Mouse (Mus musculus) MEL (cell line): ENCODE results near the gene Tmem82. TPM values are rescaled to one million over a fixed set of nuclear protein-coding genes. Genes with fewer than 3 reads are reported as not detected.
A peak's percentile ranks its signal among the peaks of the same experiment; 100 is the strongest.

Experiments used
- DNase-seq: peaks from one replicate; pipeline ENCODE4 v3.0.0; 2011; ENCODE audit warnings: low read depth, low spot score
- H3K27ac ChIP-seq: 2 replicates; pipeline ENCODE4 v1.5.1; 2012; ENCODE audit warnings: low read depth, mild to moderate bottlenecking, control low read depth, low read length, moderate library complexity; ENCODE audit not compliant: control insufficient read depth
- H3K27me3 ChIP-seq, 2 experiments: fragments of 150-350 bp in 1 of 2; sonication (generic) in 1 of 2; 2 replicates each; pipeline ENCODE4 v1.6.1; 2012; ENCODE audit warnings: low read length in 2 of 2, mild to moderate bottlenecking in 2 of 2, improper control_type of control experiment in 1 of 2, moderate library complexity in 1 of 2; ENCODE audit not compliant: insufficient read depth in 2 of 2, control insufficient read depth in 1 of 2
- H3K36me3 ChIP-seq, 2 experiments: 2 replicates each; pipeline ENCODE4 v1.6.1; 2012 to 2014; ENCODE audit warnings: low read length in 2 of 2, improper control_type of control experiment in 1 of 2, inconsistent platforms in 1 of 2, mild to moderate bottlenecking in 1 of 2; ENCODE audit not compliant: insufficient read depth in 2 of 2, control insufficient read depth in 1 of 2
- H3K4me1 ChIP-seq, 2 experiments: fragments of 150-350 bp in 1 of 2; sonication (generic) in 1 of 2; 2 replicates each; pipeline ENCODE4 v1.6.1; 2012; ENCODE audit warnings: low read length in 2 of 2, improper control_type of control experiment in 1 of 2, mild to moderate bottlenecking in 1 of 2; ENCODE audit not compliant: insufficient read depth in 2 of 2, control insufficient read depth in 1 of 2
- H3K4me3 ChIP-seq, 2 experiments: fragments of 150-350 bp in 1 of 2; sonication (generic) in 1 of 2; 2 replicates each; pipeline ENCODE4 v1.5.1; 2012; ENCODE audit warnings: low read depth in 2 of 2, low read length in 2 of 2, mild to moderate bottlenecking in 2 of 2, moderate library complexity in 2 of 2, control low read depth in 1 of 2, improper control_type of control experiment in 1 of 2; ENCODE audit not compliant: control insufficient read depth in 1 of 2, insufficient read depth in 1 of 2
- H3K79me2 ChIP-seq: 2 replicates; pipeline ENCODE4 v1.6.1; 2012; ENCODE audit warnings: mild to moderate bottlenecking, low read length, moderate library complexity; ENCODE audit not compliant: control insufficient read depth, poor library complexity, insufficient read depth
- H3K9ac ChIP-seq: 2 replicates; pipeline ENCODE4 v1.6.1; 2012; ENCODE audit warnings: low read depth, mild to moderate bottlenecking, control low read depth, low read length, moderate library complexity; ENCODE audit not compliant: control insufficient read depth, poor library complexity, severe bottlenecking
- H3K9me3 ChIP-seq: fragments of 150-350 bp; sonication (generic); replicated peaks from 2 replicates; pipeline ENCODE4 v1.6.1; 2012; ENCODE audit warnings: mild to moderate bottlenecking, low read length, improper control_type of control experiment, moderate library complexity; ENCODE audit not compliant: insufficient read depth
- CHD1 ChIP-seq: IDR thresholded peaks from 2 replicates; pipeline ENCODE4 v1.6.1; 2012; ENCODE audit warnings: low read depth, mild to moderate bottlenecking, inconsistent platforms, low read length, improper control_type of control experiment
- CTCF ChIP-seq, 3 experiments: IDR thresholded peaks in 2 of 3; conservative IDR thresholded peaks in 1 of 3; 2 replicates each; pipeline ENCODE4 v1.5.1; 2011 to 2012; ENCODE audit warnings: low read length in 3 of 3, low read depth in 2 of 3, mild to moderate bottlenecking in 2 of 3, improper control_type of control experiment in 1 of 3, inconsistent platforms in 1 of 3, mixed read lengths in 1 of 3, moderate library complexity in 1 of 3; ENCODE audit not compliant: control insufficient read depth in 1 of 3, insufficient read depth in 1 of 3, poor library complexity in 1 of 3, severe bottlenecking in 1 of 3
- ELF1 ChIP-seq: IDR thresholded peaks from 2 replicates; pipeline ENCODE4 v1.6.1; 2014; ENCODE audit warnings: low read depth, mild to moderate bottlenecking, inconsistent platforms, low read length, improper control_type of control experiment, moderate library complexity
- EP300 ChIP-seq, 2 experiments: IDR thresholded peaks; 2 replicates each; pipeline ENCODE4 v1.6.1; 2011; ENCODE audit warnings: improper control_type of control experiment in 2 of 2, low read length in 2 of 2, low read depth in 1 of 2, mild to moderate bottlenecking in 1 of 2
- GATA1 ChIP-seq: IDR thresholded peaks from 2 replicates; pipeline ENCODE4 v1.6.1; 2011; ENCODE audit warnings: low read depth, low read length, improper control_type of control experiment
- KAT2A ChIP-seq: conservative IDR thresholded peaks from 2 replicates; pipeline ENCODE4 v1.6.1; 2012; ENCODE audit warnings: low read depth, low read length, improper control_type of control experiment, inconsistent platforms
- MAFK ChIP-seq: IDR thresholded peaks from 2 replicates; pipeline ENCODE4 v1.6.1; 2011; ENCODE audit warnings: low read depth, mild to moderate bottlenecking, low read length, improper control_type of control experiment, borderline replicate concordance
- MAZ ChIP-seq: IDR thresholded peaks from 2 replicates; pipeline ENCODE4 v1.6.1; 2012; ENCODE audit warnings: low read depth, mild to moderate bottlenecking, inconsistent platforms, low read length, improper control_type of control experiment
- MEF2A ChIP-seq: IDR thresholded peaks from 2 replicates; pipeline ENCODE4 v1.6.1; 2014; ENCODE audit warnings: low read depth, mild to moderate bottlenecking, inconsistent platforms, low read length, improper control_type of control experiment; ENCODE audit not compliant: poor library complexity, insufficient replicate concordance, severe bottlenecking; ENCODE audit errors: extremely low read depth
- MXI1 ChIP-seq: IDR thresholded peaks from 2 replicates; pipeline ENCODE4 v1.6.1; 2011; ENCODE audit warnings: mild to moderate bottlenecking, low read depth, low read length, improper control_type of control experiment
- RAD21 ChIP-seq: IDR thresholded peaks from 2 replicates; pipeline ENCODE4 v1.6.1; 2011; ENCODE audit warnings: mild to moderate bottlenecking, low read depth, low read length, improper control_type of control experiment
- SIN3A ChIP-seq: IDR thresholded peaks from 2 replicates; pipeline ENCODE4 v1.6.1; 2012; ENCODE audit warnings: low read length, improper control_type of control experiment, inconsistent platforms
- SMC3 ChIP-seq: IDR thresholded peaks from 2 replicates; pipeline ENCODE4 v1.6.1; 2011; ENCODE audit warnings: low read depth, low read length, improper control_type of control experiment
- ZC3H11A ChIP-seq: IDR thresholded peaks from 2 replicates; pipeline ENCODE4 v1.6.1; 2012; ENCODE audit warnings: low read depth, mild to moderate bottlenecking, inconsistent platforms, low read length, improper control_type of control experiment
- ZKSCAN1 ChIP-seq: IDR thresholded peaks from 2 replicates; pipeline ENCODE4 v1.6.1; 2012; ENCODE audit warnings: low read depth, mild to moderate bottlenecking, inconsistent platforms, low read length, improper control_type of control experiment, moderate library complexity
- ZMIZ1 ChIP-seq: IDR thresholded peaks from 2 replicates; pipeline ENCODE4 v1.6.1; 2012; ENCODE audit warnings: low read depth, mild to moderate bottlenecking, inconsistent platforms, low read length, improper control_type of control experiment, moderate library complexity
- ZNF384 ChIP-seq: IDR thresholded peaks from 2 replicates; pipeline ENCODE4 v1.6.1; 2012; ENCODE audit warnings: low read depth, mild to moderate bottlenecking, inconsistent platforms, low read length, improper control_type of control experiment
- polyA plus RNA-seq, 2 experiments: library from polyadenylated mRNA; stranded (reverse) in 1 of 2; unstranded in 1 of 2; fragments of >175 nt in 1 of 2; fragments of >200 nt in 1 of 2; gene quantifications; 2 replicates each; pipeline versions ENCODE4 v1.2.1 to v1.2.4; 2012; ENCODE audit warnings: low replicate concordance in 2 of 2, low read depth in 1 of 2; ENCODE audit not compliant: insufficient read length in 2 of 2, insufficient read depth in 1 of 2, missing spikeins in 1 of 2
- total RNA-seq: library from RNA; depleted of rRNA; stranded (reverse); fragments of 300-350 nt; gene quantifications from 2 replicates; pipeline ENCODE4 v1.2.3, GENCODE M21; 2012

The Tmem82 gene
- total and polyA plus RNA-seq, 3 experiments: 0.21 TPM; not detected in 2

DNA sequence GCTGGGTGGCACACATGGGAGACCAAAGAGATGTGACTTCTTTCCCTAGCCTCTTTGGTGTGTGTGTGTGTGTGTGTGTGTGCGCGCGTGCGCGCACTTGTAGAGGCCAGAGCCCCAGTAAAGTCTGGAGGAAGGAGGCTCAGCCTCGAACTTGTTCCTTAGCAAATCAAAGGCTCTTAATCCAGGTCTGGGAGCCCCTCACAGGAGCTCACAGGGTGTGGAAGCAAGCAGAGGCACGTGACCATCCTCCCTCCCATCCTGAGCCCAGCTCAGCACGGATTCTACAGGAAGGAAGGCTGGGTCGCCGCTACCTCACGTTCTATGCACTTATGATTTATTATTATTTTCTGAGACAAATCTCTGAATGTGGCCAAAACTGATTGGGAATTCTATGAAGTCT lies 42.0 kb downstream of the Tmem82 start:
- TF ChIP-seq ZNF384: no peak
- no peak for TF ChIP-seq MAFK
- TF ChIP-seq ZMIZ1: no peak
- TF ChIP-seq SMC3: no peak
- no peak for TF ChIP-seq EP300 (IDR thresholded peaks at IDR 0.05; ENCODE audit: low read depth in 1 of 2, low read length in 2 of 2)
- TF ChIP-seq SIN3A: no peak
- TF ChIP-seq MEF2A: no peak
- TF ChIP-seq ZKSCAN1: no peak
- TF ChIP-seq CTCF (IDR thresholded peaks at IDR 0.05 in 2 of 3, conservative IDR thresholded peaks at IDR 0.05 in 1 of 3; ENCODE audit: control insufficient read depth in 1 of 3, insufficient read depth in 1 of 3, low read depth in 2 of 3, low read length in 3 of 3, poor library complexity in 1 of 3, severe bottlenecking in 1 of 3): no peak
- TF ChIP-seq CHD1: no peak
- no peak for TF ChIP-seq GATA1
- TF ChIP-seq MAZ: no peak
- no peak overlapping the region for H3K4me3 ChIP-seq
- H3K4me1 ChIP-seq: peaks cover 0 to 11% of the 10 kb centered on the region in 2 experiments; a peak in 1 of 4 replicates
- H3K27ac ChIP-seq: no peak overlapping the region
- no peak for DNase-seq
- H3K9me3 ChIP-seq: no peaks in the 10 kb centered on the region
- no peak overlapping the region for H3K9ac ChIP-seq
- H3K36me3 ChIP-seq: no peaks in the 10 kb centered on the region
- H3K79me2 ChIP-seq: no peaks in the 10 kb centered on the region
- H3K27me3 ChIP-seq: peaks cover 0 to 2% of the 10 kb centered on the region in 2 experiments; a peak in 2 of 4 replicates

DNA sequence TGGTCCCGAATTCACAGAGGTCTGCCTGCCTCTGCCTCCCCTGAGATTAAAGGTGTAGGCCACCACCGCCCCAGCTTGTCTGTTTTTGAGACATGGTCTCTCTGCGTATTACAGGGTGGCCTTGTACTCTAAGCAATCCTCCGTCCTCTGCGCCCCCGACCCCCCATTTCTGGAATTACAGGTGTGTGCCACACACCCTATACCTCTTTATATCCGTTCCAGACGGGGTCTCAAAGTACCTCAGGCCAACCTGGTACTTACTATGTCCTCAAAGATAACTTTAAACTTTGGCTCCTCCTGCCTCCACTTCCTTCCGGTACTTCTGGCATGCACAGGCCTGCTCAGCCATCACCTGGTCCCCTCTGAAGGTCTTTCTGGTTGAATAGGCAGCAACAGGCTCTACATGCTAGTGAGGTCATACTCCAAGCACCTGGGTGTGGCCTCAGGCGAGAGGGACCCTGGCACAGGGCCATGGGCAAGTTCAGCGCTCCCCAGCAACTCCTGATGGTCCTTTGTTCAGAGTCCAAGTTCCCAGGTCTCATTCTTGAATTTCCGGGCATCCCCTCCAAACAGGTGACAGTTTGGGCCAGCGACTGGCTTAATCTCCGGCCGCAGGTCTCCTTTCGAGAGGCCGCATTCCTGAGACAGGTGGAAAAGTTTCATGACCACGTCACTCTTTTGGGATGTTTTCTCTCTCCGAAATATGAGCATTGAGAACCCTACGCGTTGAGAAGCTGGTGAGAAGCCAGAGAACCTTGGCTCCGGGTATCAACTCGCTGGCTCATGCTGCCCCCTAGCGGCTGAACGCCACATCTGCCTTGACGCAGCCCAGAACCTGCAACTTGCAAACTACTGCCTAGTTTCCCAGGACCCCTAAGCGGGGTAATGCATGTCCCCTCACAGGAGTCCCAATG lies 43.4 kb downstream of the Tmem82 start:
- peaks cover 0 to 2% of the 10 kb centered on the region in 2 experiments; a peak in 2 of 4 replicates for H3K27me3 ChIP-seq
- no peaks in the 10 kb centered on the region for H3K79me2 ChIP-seq
- H3K27ac ChIP-seq: no peak overlapping the region
- DNase-seq: peak; percentile 81
- no peaks in the 10 kb centered on the region for H3K9me3 ChIP-seq
- H3K36me3 ChIP-seq: no peaks in the 10 kb centered on the region
- peaks cover 0 to 11% of the 10 kb centered on the region in 2 experiments; a peak in 1 of 4 replicates for H3K4me1 ChIP-seq
- H3K9ac ChIP-seq: no peak overlapping the region
- H3K4me3 ChIP-seq: no peak overlapping the region
- TF ChIP-seq ZC3H11A: peak; percentile 94
- TF ChIP-seq ELF1: no peak
- peak; percentile 95 for TF ChIP-seq SMC3
- no peak for TF ChIP-seq MAFK
- TF ChIP-seq KAT2A: no peak
- TF ChIP-seq RAD21: peak; percentile 97
- no peak for TF ChIP-seq MXI1
- TF ChIP-seq CTCF (IDR thresholded peaks at IDR 0.05 in 2 of 3, conservative IDR thresholded peaks at IDR 0.05 in 1 of 3; ENCODE audit: control insufficient read depth in 1 of 3, insufficient read depth in 1 of 3, low read depth in 2 of 3, low read length in 3 of 3, poor library complexity in 1 of 3, severe bottlenecking in 1 of 3): peak; percentile 92 to 99 (median 98)
